Mouse (Mus musculus) embryonic facial prominence, embryonic 11.5 days (tissue): ENCODE results near the gene Mgat2. TPM values are rescaled to one million over a fixed set of nuclear protein-coding genes. Genes with fewer than 3 reads are reported as not detected.

ENCODE experiments used
- ATAC-seq: fragments of 200-750 bp; cut with Nextera tagmentation; replicated peaks from 2 replicates; pipeline ENCODE4 v1.8.0; 2017; ENCODE audit warnings: low read depth; ENCODE audit not compliant: insufficient number of reproducible peaks, low FRiP score, low TSS enrichment
- DNase-seq: peaks from one replicate; pipeline ENCODE4 v3.0.0-alpha.2; 2015; ENCODE audit warnings: low spot score
- H3K27ac ChIP-seq: fragments of 300-500 bp; sonication (generic); replicated peaks from 2 replicates; pipeline ENCODE4 v1.5.1; 2014; ENCODE audit warnings: mild to moderate bottlenecking, low read depth, low read length, control low read depth
- H3K27me3 ChIP-seq: fragments of 300-500 bp; sonication (generic); 2 replicates; pipeline ENCODE4 v1.6.1; 2014; ENCODE audit warnings: mild to moderate bottlenecking, low read length, moderate library complexity, mixed read lengths; ENCODE audit not compliant: control insufficient read depth, insufficient read depth
- H3K36me3 ChIP-seq: fragments of 300-500 bp; sonication (generic); replicated peaks from 2 replicates; pipeline ENCODE4 v1.6.1; 2014; ENCODE audit warnings: low read depth, mild to moderate bottlenecking, low read length, moderate library complexity, mixed read lengths; ENCODE audit not compliant: control insufficient read depth, insufficient read depth
- H3K4me1 ChIP-seq: fragments of 300-500 bp; sonication (generic); 2 replicates; pipeline ENCODE4 v1.6.1; 2014; ENCODE audit warnings: low read length, mixed read lengths; ENCODE audit not compliant: control insufficient read depth, insufficient read depth
- H3K4me2 ChIP-seq: fragments of 300-500 bp; sonication (generic); 2 replicates; pipeline ENCODE4 v1.6.1; 2014; ENCODE audit warnings: low read depth, mild to moderate bottlenecking, control low read depth, low read length, moderate library complexity
- H3K4me3 ChIP-seq: fragments of 300-500 bp; sonication (generic); 2 replicates; pipeline ENCODE4 v1.5.1; 2014; ENCODE audit warnings: low read depth, low read length, control low read depth
- H3K9ac ChIP-seq: fragments of 300-500 bp; sonication (generic); replicated peaks from 2 replicates; pipeline ENCODE4 v1.6.1; 2014; ENCODE audit warnings: mild to moderate bottlenecking, control low read depth, low read length
- H3K9me3 ChIP-seq: fragments of 300-500 bp; sonication (generic); replicated peaks from 2 replicates; pipeline ENCODE4 v1.6.1; 2016; ENCODE audit warnings: mild to moderate bottlenecking, low read length, inconsistent platforms, mixed read lengths; ENCODE audit not compliant: control insufficient read depth
- WGBS: fragments of 180-500 bp; shearing (Covaris S2); extraction: QIAGEN DNeasy Blood & Tissue Kit; methylation state at CpG from one replicate; pipeline ENCODE4 v1.1.7; 2014; 5-methylcytosine and 5-hydroxymethylcytosine counted together
- polyA plus RNA-seq: library from polyadenylated mRNA; unstranded; fragments of >200 nt; fragmentation: Nextera tagmentation; extraction: Ambion mirVana; gene quantifications from 2 replicates; pipeline ENCODE4 v1.2.1, GENCODE M21; 2014

Gene Mgat2
- polyA plus RNA-seq, 1 experiment from 2014 or later: 39.5 TPM

DNA sequence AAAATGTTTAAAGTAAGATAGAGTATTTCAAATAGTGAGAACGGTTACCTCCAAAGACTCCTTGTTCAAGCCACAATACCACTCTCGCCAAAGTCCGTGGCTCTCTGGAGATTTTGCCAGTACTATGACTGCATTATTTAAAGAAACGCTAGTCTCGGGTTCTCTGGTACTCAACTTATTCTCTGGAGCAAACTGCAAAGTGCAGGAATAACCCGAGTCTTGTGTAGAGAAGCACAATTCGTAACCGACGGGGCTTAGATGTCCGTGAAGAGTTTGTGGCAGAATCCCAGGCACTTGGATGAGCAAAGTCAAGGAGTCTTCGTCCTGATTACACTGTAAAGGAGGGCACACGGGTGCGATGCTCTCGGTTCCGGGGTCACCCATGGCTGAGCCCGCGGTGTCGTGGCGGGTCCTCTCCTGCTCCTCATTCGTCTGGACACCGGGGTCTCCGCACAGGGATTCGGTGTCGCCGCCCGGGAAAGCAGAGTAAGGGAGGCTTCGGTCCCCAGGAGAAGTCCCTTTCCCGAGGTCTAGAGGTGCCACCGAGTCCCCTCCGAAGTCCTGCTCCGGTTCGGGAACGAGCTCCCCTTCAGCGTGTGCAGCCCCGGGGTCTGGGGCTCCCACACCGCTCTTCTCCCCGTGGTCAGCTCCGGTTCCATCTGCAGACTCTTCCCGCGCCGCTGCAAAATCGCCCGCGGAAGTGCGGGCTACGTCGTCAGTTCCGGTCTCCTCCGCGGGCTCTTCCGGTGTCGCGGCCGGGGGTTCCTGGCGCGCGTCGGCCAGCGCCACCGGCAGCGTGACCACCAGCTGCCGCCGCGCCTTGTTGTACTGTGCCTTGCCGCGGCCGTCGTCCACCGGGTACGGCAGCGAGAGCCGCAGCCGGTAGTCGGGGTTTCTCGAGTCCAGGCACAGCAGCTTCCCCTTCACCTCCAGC lies 12.8 kb downstream of the Mgat2 start, which contains the start of gene Gm49383:
TSS of gene Gm49383 (minus strand) at position 661 of the 934 bp plus-strand sequence.
- H3K36me3 ChIP-seq: no peaks in the 10 kb centered on the region
- H3K4me1 ChIP-seq: no peaks in the 10 kb centered on the region
- H3K4me3 ChIP-seq: peak within 1 kb of the TSS; percentile 96
- H3K9me3 ChIP-seq: no peaks in the 10 kb centered on the region
- peak; percentile 90 for DNase-seq
- peak within 1 kb of the TSS; percentile 95 for H3K4me2 ChIP-seq
- peak; percentile 81 for ATAC-seq
- H3K9ac ChIP-seq: peak within 1 kb of the TSS; percentile 86
- peak within 1 kb of the TSS; percentile 74 for H3K27ac ChIP-seq
- H3K27me3 ChIP-seq: no peaks in the 10 kb centered on the region
- under 1% methylated on average over 75 of the region's 75 CpGs for WGBS

DNA sequence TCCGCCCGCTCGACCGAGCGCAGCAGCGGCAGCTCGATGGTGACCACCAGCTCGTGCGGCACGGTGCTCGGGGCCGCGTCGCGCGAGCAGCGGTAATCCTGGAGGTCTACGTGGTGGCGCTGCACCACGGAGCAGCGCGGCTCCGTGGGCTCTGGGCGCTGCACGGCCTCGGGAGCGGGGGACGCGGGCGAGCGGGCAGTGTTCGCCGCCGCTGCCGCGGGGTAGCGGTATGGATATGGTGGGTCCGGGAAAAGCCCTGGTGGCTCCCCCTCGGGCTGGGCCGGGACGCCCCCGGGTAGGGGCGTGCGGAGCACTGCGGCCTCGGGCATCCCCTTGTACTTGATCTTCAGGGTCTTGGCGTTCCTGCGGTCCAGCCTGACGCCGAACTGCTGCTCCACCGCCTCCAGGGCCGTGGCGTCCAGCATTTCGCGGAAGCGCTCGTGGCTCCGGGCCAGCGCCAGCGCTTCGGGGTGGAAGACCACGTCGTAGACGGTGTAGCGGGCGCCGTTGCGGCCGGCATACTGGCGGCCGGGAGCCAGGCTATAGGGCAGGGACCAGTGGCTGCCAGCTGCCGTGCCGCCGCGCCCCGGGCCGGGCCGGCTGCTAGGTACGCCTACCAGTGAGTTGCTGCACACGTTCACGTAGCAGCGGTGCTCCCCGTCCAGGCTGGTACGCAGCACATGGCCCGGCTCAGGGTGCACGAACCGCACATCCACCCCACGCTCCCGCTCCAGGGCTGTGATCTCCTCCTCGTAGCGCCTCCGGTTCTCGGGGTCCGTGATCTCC lies 13.6 kb downstream of the Mgat2 start:
- no peaks in the 10 kb centered on the region for H3K27me3 ChIP-seq
- peak overlapping the region; percentile 74 for H3K27ac ChIP-seq
- peak; percentile 26 for DNase-seq
- H3K36me3 ChIP-seq: no peaks in the 10 kb centered on the region; the same call in 1 of the 2 replicates
- peak overlapping the region; percentile 95 for H3K4me2 ChIP-seq
- no peaks in the 10 kb centered on the region for H3K9me3 ChIP-seq
- WGBS: under 1% methylated on average over 73 of the region's 94 CpGs
- peak overlapping the region; percentile 86 for H3K9ac ChIP-seq
- H3K4me1 ChIP-seq: no peaks in the 10 kb centered on the region
- peak overlapping the region; percentile 96 for H3K4me3 ChIP-seq
- peak; percentile 74 for ATAC-seq

DNA sequence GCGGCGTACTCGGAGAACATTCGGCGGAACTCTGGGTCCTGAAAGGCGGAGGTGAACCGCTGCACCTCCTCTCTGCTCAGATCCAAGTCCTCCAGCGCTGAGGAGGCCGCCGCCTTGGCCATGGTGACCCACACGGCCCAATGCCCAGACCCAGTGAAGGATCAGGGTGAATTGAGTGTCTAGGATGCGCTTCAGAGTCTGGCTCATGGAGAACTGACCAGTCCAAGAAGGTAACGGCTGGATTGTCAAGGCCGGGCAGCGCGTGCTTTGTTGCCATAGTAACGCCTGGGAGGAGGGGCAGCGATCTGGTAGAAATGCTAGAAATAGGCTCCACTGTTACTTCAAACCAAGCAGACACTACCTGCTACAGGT lies 14.2 kb downstream of the Mgat2 start, which contains the start of gene Dnaaf2:
TSS of gene Dnaaf2 (minus strand) at position 266 of the 372 bp plus-strand sequence.
- ATAC-seq (peak; percentile 11; the same call in 1 of the 2 replicates), DNase-seq (peak; percentile 80)
- Histone ChIP-seq H3K4me3 (peak within 1 kb of the TSS; percentile 96), H3K36me3 (no peaks in the 10 kb centered on the region; the same call in 1 of the 2 replicates), H3K4me1 (no peaks in the 10 kb centered on the region), H3K9ac (peak within 1 kb of the TSS; percentile 86), H3K9me3 (no peaks in the 10 kb centered on the region), H3K27ac (peak within 1 kb of the TSS; percentile 74), H3K27me3 (no peaks in the 10 kb centered on the region), H3K4me2 (peak within 1 kb of the TSS; percentile 95)
- WGBS: 0% methylated on average over 18 of the region's 18 CpGs

DNA sequence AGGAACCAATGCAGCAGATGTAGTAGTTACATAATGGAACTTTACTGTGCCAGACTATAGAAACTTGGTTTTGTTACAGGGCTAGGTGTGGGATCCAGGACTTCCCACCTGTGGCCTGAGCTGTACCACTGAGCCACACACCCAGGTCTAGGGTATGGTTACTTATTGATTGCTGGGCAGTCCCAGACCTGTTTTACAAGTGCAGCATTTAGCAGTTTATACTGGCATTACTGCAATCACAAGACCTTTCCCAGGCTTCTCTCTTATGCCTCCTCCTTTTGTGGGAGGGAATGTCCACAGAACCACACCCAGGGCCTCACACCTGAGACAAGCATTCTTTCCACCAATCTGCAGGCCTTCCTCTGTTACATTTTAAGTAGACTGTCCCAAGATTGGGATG lies 15.0 kb downstream of the Mgat2 start:
- H3K4me2 ChIP-seq: no peak overlapping the region

DNA sequence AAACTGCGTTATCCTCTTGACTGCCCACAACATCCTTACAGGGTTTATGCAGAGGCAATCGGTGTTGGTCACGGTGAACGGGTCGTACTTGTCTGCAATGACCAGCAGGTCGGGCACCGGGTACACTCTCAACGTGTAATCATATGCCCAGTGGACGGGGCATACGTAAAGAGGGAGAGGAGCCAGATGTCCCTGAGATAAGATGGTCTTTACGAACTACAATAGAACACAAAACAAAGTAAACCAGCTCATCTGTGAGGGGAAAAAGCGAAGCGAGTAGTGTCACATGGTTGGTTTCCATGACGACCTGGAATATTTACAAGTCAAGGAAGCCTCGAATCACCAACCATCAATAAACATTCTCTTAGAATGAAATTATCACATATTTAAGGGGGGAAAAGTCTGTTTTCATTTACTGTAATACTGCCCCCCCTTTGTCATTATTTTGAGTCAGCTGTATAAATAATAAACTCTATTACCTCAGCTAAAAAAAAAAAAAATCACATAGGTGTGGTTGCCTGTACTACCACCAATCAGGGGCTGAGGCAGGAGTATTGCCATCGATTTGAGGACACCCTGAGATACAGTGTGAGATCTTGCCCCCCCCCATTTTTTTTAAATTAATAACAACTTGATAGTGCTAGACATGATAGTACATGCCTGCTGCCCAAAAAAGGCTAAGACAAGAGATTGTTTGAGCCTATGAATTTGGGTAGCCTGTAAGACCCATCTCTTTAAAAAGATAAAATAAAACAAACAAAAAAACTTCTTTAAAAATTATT lies 20.3 kb downstream of the Mgat2 start, which contains the start of gene Gm49384:
TSS of gene Gm49384 (minus strand) at position 216 of the 782 bp plus-strand sequence.
- 85% methylated on average over 16 of the region's 16 CpGs for WGBS

More for the DNA sequence above, 15.0 kb downstream of the Mgat2 start:
- Histone ChIP-seq H3K9ac (no peak overlapping the region), H3K27me3 (no peaks in the 10 kb centered on the region), H3K9me3 (no peaks in the 10 kb centered on the region), H3K36me3 (no peaks in the 10 kb centered on the region; the same call in 1 of the 2 replicates), H3K4me3 (no peak overlapping the region), H3K4me1 (no peaks in the 10 kb centered on the region), H3K27ac (no peak overlapping the region)
- ATAC-seq (no peak), DNase-seq (no peak)

DNA sequence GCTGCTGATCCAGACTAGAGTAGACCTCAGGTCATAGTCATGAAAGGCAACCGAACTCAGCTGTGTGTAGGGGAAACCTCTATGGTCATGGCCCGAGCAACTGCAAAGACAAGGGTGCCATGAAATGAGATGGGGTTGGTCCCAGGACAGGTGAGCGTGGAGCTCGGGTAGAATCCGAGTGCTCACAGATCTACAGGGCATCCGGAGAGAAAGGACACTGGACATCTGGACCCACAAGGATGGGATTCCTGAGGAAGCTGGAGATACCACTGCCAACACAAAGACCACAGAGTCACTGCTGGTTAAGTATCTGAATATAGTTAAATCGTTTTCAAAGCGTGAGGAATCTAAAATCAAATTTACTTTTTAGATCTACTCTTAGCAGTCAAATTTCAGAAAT lies 23.4 kb downstream of the Mgat2 start:
- no peaks in the 10 kb centered on the region for H3K4me1 ChIP-seq
- H3K27ac ChIP-seq: no peak overlapping the region
- H3K9ac ChIP-seq: no peak overlapping the region
- WGBS: 96% methylated on average over 8 of the region's 8 CpGs
- no peaks in the 10 kb centered on the region for H3K9me3 ChIP-seq
- ATAC-seq (no peak), DNase-seq (no peak)
- no peaks in the 10 kb centered on the region for H3K27me3 ChIP-seq
- no peak overlapping the region for H3K4me3 ChIP-seq
- H3K36me3 ChIP-seq: no peaks in the 10 kb centered on the region; the same call in 1 of the 2 replicates
- no peak overlapping the region for H3K4me2 ChIP-seq

More for the DNA sequence above, 20.3 kb downstream of the Mgat2 start, which contains the start of gene Gm49384:
- Histone ChIP-seq H3K27ac (no peak within 1 kb of the TSS), H3K4me1 (no peaks in the 10 kb centered on the region), H3K27me3 (no peaks in the 10 kb centered on the region), H3K36me3 (no peaks in the 10 kb centered on the region; the same call in 1 of the 2 replicates), H3K9ac (no peak within 1 kb of the TSS), H3K9me3 (no peaks in the 10 kb centered on the region), H3K4me3 (no peak within 1 kb of the TSS), H3K4me2 (no peak within 1 kb of the TSS)
- ATAC-seq: 0 out of 2 replicates have a peak, but pooled peaks have one; percentile 46
- peak; percentile 38 for DNase-seq

DNA sequence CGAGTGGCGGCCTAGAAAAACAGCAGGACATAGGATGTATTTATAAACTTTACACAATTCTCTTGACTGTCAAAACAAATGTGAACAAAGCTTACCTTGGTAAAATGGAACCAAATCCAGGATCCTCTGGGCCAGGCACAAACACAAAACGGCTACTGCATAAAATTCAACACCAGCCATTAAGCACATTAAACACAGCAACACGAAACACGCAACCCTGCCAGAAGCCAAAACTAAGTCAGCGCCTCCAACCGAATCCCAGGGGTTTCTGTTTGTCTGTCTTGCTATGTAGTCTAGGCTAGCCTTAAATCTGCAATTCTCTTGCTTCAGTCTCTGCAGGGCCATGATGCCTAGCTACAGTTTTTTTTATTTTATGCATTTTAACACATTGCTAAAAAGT lies 24.0 kb downstream of the Mgat2 start:
- H3K9me3 ChIP-seq: no peaks in the 10 kb centered on the region
- H3K4me3 ChIP-seq: no peak overlapping the region
- no peak overlapping the region for H3K27ac ChIP-seq
- H3K27me3 ChIP-seq: no peaks in the 10 kb centered on the region
- no peaks in the 10 kb centered on the region; the same call in 1 of the 2 replicates for H3K36me3 ChIP-seq
- no peak overlapping the region for H3K4me2 ChIP-seq
- ATAC-seq (no peak), DNase-seq (no peak)
- 90% methylated on average over 7 of the region's 7 CpGs for WGBS
- H3K4me1 ChIP-seq: no peaks in the 10 kb centered on the region
- no peak overlapping the region for H3K9ac ChIP-seq
